Mouse (Mus musculus) heart, adult 2 months (tissue): ENCODE measurements around the gene Tnrc6a. TPM values are rescaled to one million over a fixed set of nuclear protein-coding genes. Genes with fewer than 3 reads are reported as not detected.

Experiments
- DNase-seq, 2 experiments: peaks; one replicate each; pipeline ENCODE4 v3.0.0; 2021
- H3K27ac ChIP-seq: fragments of 200-600 bp; 2 replicates; pipeline ENCODE4 v1.8.1; 2022
- H3K27me3 ChIP-seq: fragments of 200-500 bp; 2 replicates; pipeline ENCODE4 v1.6.1; 2012; ENCODE audit warnings: mild to moderate bottlenecking, low read length, inconsistent platforms, mixed read lengths; ENCODE audit not compliant: control insufficient read depth, insufficient read depth
- H3K36me3 ChIP-seq: fragments of 200-500 bp; 2 replicates; pipeline ENCODE4 v1.6.1; 2012; ENCODE audit warnings: low read length, inconsistent platforms; ENCODE audit not compliant: control insufficient read depth, insufficient read depth
- H3K4me1 ChIP-seq: fragments of 200-500 bp; 2 replicates; pipeline ENCODE4 v1.6.1; 2011; ENCODE audit warnings: low read length; ENCODE audit not compliant: control insufficient read depth, insufficient read depth
- H3K4me3 ChIP-seq: fragments of 200-600 bp; 2 replicates; pipeline ENCODE4 v1.8.1; 2022
- H3K79me2 ChIP-seq: fragments of 200-500 bp; replicated peaks from 2 replicates; pipeline ENCODE4 v1.6.1; 2012; ENCODE audit warnings: mild to moderate bottlenecking, inconsistent platforms, low read length, moderate library complexity, mixed read lengths; ENCODE audit not compliant: control insufficient read depth, insufficient read depth
- H3K9ac ChIP-seq: fragments of 200-500 bp; 2 replicates; pipeline ENCODE4 v1.6.1; 2012; ENCODE audit warnings: low read depth, mild to moderate bottlenecking, control low read depth, inconsistent platforms, low read length, mixed read lengths
- CTCF ChIP-seq: fragments of 200-600 bp; IDR thresholded peaks from 2 replicates; pipeline ENCODE4 v1.8.1; 2022; ENCODE audit warnings: antibody characterized with exemption, mild to moderate bottlenecking, moderate library complexity
- EP300 ChIP-seq: fragments of 200-500 bp; IDR thresholded peaks from 2 replicates; pipeline ENCODE4 v1.6.1; 2011; ENCODE audit warnings: low read depth, low read length, control low read depth; ENCODE audit not compliant: insufficient read depth
- POLR2A ChIP-seq: fragments of 200-500 bp; IDR thresholded peaks from 2 replicates; pipeline ENCODE4 v1.6.1; 2011; ENCODE audit warnings: mild to moderate bottlenecking, low read depth, low read length, control low read depth; ENCODE audit not compliant: insufficient read depth
- WGBS: fragments of 180-500 bp; shearing (Covaris S2); methylation state at CpG from one replicate; pipeline ENCODE4 v1.1.7; 2018; 5-methylcytosine and 5-hydroxymethylcytosine counted together
- intact Hi-C: fragments of 180-260 bp; cut with DNase I; formaldehyde crosslinking; loops from one replicate; pipeline ENCODE4 v1.15.1; 2025
- polyA plus RNA-seq: library from polyadenylated mRNA; depleted of rRNA; stranded (reverse); fragments of >200 nt; gene quantifications from 2 replicates; pipeline ENCODE4 v1.2.3, GENCODE M21; 2012
- total RNA-seq, 2 experiments: library from RNA; stranded (reverse); gene quantifications; 2 replicates each; pipeline ENCODE4 v1.2.3; 2021

Gene Tnrc6a
- total and polyA plus RNA-seq, 3 experiments = 22.8 to 34.2 (median 24.2) TPM

DNA sequence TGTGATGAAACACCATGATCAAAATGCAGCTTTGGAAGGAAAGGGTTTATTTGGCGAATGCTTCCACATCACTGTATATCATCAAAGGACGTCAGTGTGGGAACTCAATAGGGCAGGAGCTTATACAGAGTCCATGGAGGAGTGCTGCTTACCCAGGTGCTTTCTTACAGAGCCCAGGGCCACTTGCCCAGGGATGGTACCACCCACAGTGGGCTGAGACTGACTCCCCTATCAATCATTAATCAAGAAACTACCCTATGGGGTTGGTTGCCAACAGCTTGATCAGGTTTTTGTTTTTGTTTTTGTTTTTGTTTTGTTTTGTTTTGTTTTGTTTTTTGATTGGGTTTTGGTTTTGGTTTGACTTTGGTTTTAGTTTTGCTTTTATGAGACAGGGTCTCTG lies 43.8 kb downstream of the Tnrc6a start:
- Histone ChIP-seq H3K36me3 (peaks cover 24% of the 10 kb centered on the region), H3K4me3 (no peak overlapping the region), H3K27me3 (no peaks in the 10 kb centered on the region), H3K79me2 (no peaks in the 10 kb centered on the region; the same call in 1 of the 2 replicates), H3K27ac (no peak overlapping the region), H3K4me1 (no peaks in the 10 kb centered on the region), H3K9ac (no peak overlapping the region)
- WGBS = 80% methylated on average over 2 of the region's 2 CpGs
- no peak for DNase-seq
- TF ChIP-seq EP300 (no peak), CTCF (no peak), POLR2A (no peak)
- intact Hi-C loops = no loop called here

DNA sequence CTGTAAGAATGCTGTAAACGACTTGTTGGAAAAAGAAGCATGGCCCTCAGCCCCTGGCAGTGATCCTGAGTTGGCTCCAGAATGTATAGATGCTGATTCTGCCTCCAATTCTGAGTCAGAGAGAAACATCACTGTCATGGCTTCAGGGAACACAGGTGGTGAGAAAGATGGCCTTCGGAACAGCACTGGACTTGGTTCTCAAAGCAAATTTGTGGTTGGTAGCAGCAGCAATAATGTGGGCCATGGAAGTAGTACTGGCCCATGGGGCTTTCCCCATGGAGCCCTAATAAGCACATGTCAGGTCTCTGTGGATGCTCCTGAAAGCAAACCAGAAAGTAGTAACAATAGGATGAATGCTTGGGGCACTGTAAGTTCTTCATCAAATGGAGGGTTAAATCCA lies 45.9 kb downstream of the Tnrc6a start:
- no peak overlapping the region for H3K4me3 ChIP-seq
- TF ChIP-seq EP300 (no peak), CTCF (no peak), POLR2A (no peak)
- no peak overlapping the region for H3K27ac ChIP-seq
- 81% methylated on average over 2 of the region's 2 CpGs for WGBS
- H3K27me3 ChIP-seq = no peaks in the 10 kb centered on the region
- peaks cover 21% of the 10 kb centered on the region for H3K36me3 ChIP-seq
- no peaks in the 10 kb centered on the region for H3K4me1 ChIP-seq
- intact Hi-C loops = no loop called here
- no peaks in the 10 kb centered on the region; the same call in 1 of the 2 replicates for H3K79me2 ChIP-seq
- DNase-seq = no peak
- no peak overlapping the region for H3K9ac ChIP-seq

DNA sequence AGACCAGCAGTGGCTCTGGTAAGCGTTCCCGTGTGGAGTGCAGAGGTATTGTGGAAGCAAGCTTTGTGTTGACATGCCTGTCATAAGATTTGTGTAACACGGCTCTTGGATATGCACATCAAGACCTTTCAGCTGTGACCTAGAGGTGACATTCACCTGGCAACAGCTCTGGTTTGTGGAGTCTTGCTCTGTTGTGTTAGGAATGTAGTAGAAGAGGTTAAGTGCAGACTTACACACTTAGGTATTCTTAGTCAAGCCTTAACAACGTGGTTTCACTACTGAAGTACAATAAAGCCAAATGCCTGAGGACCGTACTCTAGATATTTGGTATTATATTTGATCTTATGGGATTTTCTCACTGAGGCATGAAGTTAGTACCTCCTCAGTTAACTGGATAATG lies 48.4 kb downstream of the Tnrc6a start:
- TF ChIP-seq EP300 (no peak), POLR2A (no peak), CTCF (no peak)
- Histone ChIP-seq H3K27ac (no peak overlapping the region), H3K9ac (no peak overlapping the region), H3K4me1 (no peaks in the 10 kb centered on the region), H3K79me2 (no peaks in the 10 kb centered on the region; the same call in 1 of the 2 replicates), H3K36me3 (peaks cover 14% of the 10 kb centered on the region), H3K4me3 (no peak overlapping the region), H3K27me3 (no peaks in the 10 kb centered on the region)
- WGBS = 71% methylated on average over 5 of the region's 5 CpGs
- DNase-seq = no peak
- intact Hi-C loops = no loop called here

DNA sequence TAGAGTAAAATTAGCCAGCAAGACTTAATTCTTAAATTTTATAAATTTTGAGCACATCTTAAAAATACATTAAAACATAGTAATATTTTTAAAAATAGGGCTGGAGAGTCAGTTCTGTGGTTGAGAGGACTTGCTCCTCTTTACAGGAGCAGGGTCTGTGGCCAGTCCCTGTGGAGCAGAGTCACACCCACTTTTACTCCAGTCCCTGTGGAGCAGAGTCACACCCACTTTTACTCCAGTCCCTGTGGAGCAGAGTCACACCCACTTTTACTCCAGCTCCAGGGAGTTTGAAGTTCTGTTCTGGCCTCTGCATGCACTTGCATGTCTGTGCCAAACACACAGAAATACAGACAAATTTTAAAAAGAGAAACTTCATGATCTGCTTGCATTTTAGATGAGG lies 53.5 kb downstream of the Tnrc6a start:
- Histone ChIP-seq H3K4me3 (no peak overlapping the region), H3K27ac (no peak overlapping the region), H3K4me1 (no peaks in the 10 kb centered on the region), H3K27me3 (no peaks in the 10 kb centered on the region), H3K79me2 (no peaks in the 10 kb centered on the region), H3K9ac (no peak overlapping the region), H3K36me3 (peaks cover 9% of the 10 kb centered on the region)
- intact Hi-C loops = loop anchor here (5.0 kb wide), 1 partner anchor 50 kb away; no protein-coding TSS in a partner anchor
- DNase-seq = no peak
- TF ChIP-seq EP300 (no peak), CTCF (no peak), POLR2A (no peak)

DNA sequence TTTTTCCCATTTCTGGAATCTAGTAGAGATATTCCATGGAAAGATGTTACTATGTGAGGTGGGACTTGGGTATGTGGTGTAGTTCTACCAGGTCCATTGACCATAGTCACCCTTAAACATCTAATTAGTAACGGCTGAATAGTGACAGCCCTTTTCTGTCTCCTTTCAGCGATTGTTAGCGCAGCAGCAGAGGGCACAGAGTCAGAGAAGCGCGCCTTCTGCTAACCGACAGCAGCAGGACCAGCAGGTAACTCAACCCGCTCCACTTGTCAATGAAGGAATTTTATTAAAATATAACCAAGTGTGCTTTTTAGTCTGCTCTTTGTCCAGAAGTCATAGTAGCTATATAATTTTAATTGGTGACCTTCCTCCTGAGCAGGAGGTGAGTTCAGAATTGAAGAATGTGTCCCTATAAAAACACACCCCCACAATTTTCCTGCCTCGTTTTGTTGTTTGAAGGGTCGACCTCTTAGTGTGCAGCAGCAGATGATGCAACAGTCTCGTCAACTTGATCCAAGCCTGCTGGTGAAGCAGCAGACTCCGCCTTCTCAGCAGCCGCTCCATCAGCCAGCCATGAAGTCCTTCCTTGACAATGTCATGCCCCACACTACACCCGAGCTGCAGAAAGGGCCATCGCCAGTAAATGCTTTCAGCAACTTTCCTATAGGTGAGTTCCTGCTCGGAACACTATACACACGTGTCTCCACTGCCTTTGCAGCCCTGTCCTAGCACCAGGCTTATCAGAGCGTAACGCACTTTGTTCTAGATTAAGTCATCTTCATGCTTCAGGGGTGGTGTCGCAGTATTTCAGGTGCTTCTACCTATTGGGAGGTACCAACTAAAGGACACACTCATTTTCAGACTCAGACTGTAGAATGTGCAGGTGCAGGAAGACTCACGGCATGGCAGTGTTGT lies 58.4 kb downstream of the Tnrc6a start:
- 78% methylated on average over 20 of the region's 20 CpGs for WGBS
- Histone ChIP-seq H3K79me2 (no peaks in the 10 kb centered on the region), H3K4me3 (no peak overlapping the region), H3K4me1 (no peaks in the 10 kb centered on the region), H3K36me3 (peaks cover 6% of the 10 kb centered on the region; the same call in 1 of the 2 replicates), H3K9ac (no peak overlapping the region), H3K27ac (no peak overlapping the region), H3K27me3 (no peaks in the 10 kb centered on the region)
- TF ChIP-seq EP300 = no peak
- no peak for TF ChIP-seq POLR2A
- no peak for TF ChIP-seq CTCF
- intact Hi-C loops = loop anchor here (5.0 kb wide), 1 partner anchor 180 kb away; no protein-coding TSS in a partner anchor
- no peak for DNase-seq

DNA sequence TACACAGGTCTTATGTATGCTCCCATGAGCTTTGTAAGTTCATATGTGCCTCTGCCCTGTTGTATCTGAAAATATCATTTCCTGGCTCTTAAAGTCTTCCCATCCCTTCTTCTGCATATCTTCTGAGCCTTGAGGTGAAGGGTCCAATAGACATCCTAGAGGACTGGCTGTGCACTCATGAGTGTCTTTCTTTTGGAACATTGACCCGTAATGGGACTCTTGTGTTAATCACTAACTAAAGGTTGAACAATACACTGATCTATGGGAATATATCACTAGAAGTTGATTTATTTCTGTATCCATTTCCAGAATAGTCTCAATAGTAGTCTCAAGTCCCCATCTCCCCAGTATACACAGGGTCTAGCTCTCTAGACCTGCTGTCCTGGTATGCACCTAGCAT lies 61.2 kb downstream of the Tnrc6a start:
- Histone ChIP-seq H3K4me3 (no peak overlapping the region), H3K27ac (no peak overlapping the region)

More for the DNA sequence above, 61.2 kb downstream of the Tnrc6a start:
- Histone ChIP-seq H3K9ac (no peak overlapping the region), H3K36me3 (peaks cover 6% of the 10 kb centered on the region; the same call in 1 of the 2 replicates), H3K4me1 (no peaks in the 10 kb centered on the region), H3K27me3 (no peaks in the 10 kb centered on the region), H3K79me2 (no peaks in the 10 kb centered on the region)
- intact Hi-C loops = loop anchor here (5.0 kb wide), 1 partner anchor 183 kb away; no protein-coding TSS in a partner anchor
- no peak for TF ChIP-seq CTCF
- no peak for TF ChIP-seq POLR2A
- TF ChIP-seq EP300 = no peak
- 97% methylated on average over 1 of the region's 1 CpGs for WGBS
- no peak for DNase-seq
